Mouse (Mus musculus) C2C12 (cell line): ENCODE results near the gene Csf1. TPM values are rescaled to one million over a fixed set of nuclear protein-coding genes. Genes with fewer than 3 reads are reported as not detected.

Source experiments
- H3K27me3 ChIP-seq: one replicate; pipeline ENCODE4 v1.6.1; 2011; ENCODE audit not compliant: control insufficient read depth, insufficient read depth, insufficient read length
- H3K36me3 ChIP-seq: one replicate; pipeline ENCODE4 v1.6.1; 2011; ENCODE audit not compliant: control insufficient read depth, insufficient read depth
- H3K4me3 ChIP-seq: one replicate; pipeline ENCODE4 v1.5.1; 2011; ENCODE audit warnings: mild to moderate bottlenecking, control low read depth; ENCODE audit not compliant: poor library complexity, insufficient read depth, severe bottlenecking
- H3K79me2 ChIP-seq: one replicate; pipeline ENCODE4 v1.6.1; 2011; ENCODE audit not compliant: control insufficient read depth, insufficient read depth
- H3K79me3 ChIP-seq: one replicate; pipeline ENCODE4 v1.6.1; 2011; ENCODE audit warnings: low read depth, control low read depth
- H3ac ChIP-seq: one replicate; pipeline ENCODE3; 2011; ENCODE audit warnings: low read depth; ENCODE audit not compliant: control insufficient read depth, insufficient read length
- CEBPB ChIP-seq: IDR thresholded peaks from one replicate; pipeline ENCODE4 v1.6.1; 2011; ENCODE audit warnings: low read depth, mild to moderate bottlenecking, control low read depth, moderate library complexity
- CTCF ChIP-seq: IDR thresholded peaks from one replicate; pipeline ENCODE4 v1.5.1; 2011; ENCODE audit not compliant: control insufficient read depth, insufficient read depth, insufficient read length
- FOSL1 ChIP-seq: IDR thresholded peaks from one replicate; pipeline ENCODE4 v1.8.0; 2011; ENCODE audit warnings: mild to moderate bottlenecking, low read length; ENCODE audit not compliant: poor library complexity, insufficient read depth, severe bottlenecking
- MAX ChIP-seq: IDR thresholded peaks from one replicate; pipeline ENCODE4 v1.6.1; 2011; ENCODE audit warnings: mild to moderate bottlenecking, control low read depth
- MYOD1 ChIP-seq: IDR thresholded peaks from one replicate; pipeline ENCODE4 v1.6.1; 2011; ENCODE audit warnings: low read depth; ENCODE audit not compliant: control insufficient read depth, insufficient read length
- MYOG ChIP-seq: IDR thresholded peaks from one replicate; pipeline ENCODE4 v1.6.1; 2011; ENCODE audit not compliant: control insufficient read depth, insufficient read length; ENCODE audit errors: extremely low read depth
- USF1 ChIP-seq: IDR thresholded peaks from one replicate; pipeline ENCODE4 v1.6.1; 2011; ENCODE audit warnings: low read depth, mild to moderate bottlenecking, control low read depth, moderate library complexity
- polyA plus RNA-seq: library from polyadenylated mRNA; unstranded; fragments of >200 nt; fragmentation: generic; extraction: Trizol; gene quantifications from one replicate; pipeline ENCODE4 v1.2.1, GENCODE M21; 2012; ENCODE audit warnings: missing spikeins

Gene Csf1
- polyA plus RNA-seq, 1 experiment = 169 TPM

- H3K27me3 ChIP-seq = no peaks in the 10 kb centered on the region
- no peak for TF ChIP-seq CEBPB
- TF ChIP-seq MYOD1 = no peak
- no peak for TF ChIP-seq CTCF
- no peak for TF ChIP-seq FOSL1
- TF ChIP-seq MAX = no peak
- TF ChIP-seq USF1 = no peak
- no peak for TF ChIP-seq MYOG
- H3K36me3 ChIP-seq = peaks cover 100% of the 10 kb centered on the region
- no peak overlapping the region for H3K4me3 ChIP-seq
- peaks cover 74% of the 10 kb centered on the region for H3K79me3 ChIP-seq
- peaks cover 100% of the 10 kb centered on the region for H3K79me2 ChIP-seq
- H3ac ChIP-seq = no peak overlapping the region
These were observed 8.7 kb downstream of the Csf1 start for GRCm38 (mm10) chr3:107751607-107752006.

- peaks cover 68% of the 10 kb centered on the region for H3K79me3 ChIP-seq
- H3K27me3 ChIP-seq = no peaks in the 10 kb centered on the region
- TF ChIP-seq FOSL1 (no peak), USF1 (no peak), CTCF (no peak), CEBPB (no peak), MYOG (no peak), MAX (no peak), MYOD1 (no peak)
- peaks cover 100% of the 10 kb centered on the region for H3K36me3 ChIP-seq
- no peak overlapping the region for H3ac ChIP-seq
- H3K4me3 ChIP-seq = no peak overlapping the region
- H3K79me2 ChIP-seq = peaks cover 100% of the 10 kb centered on the region
These were observed 9.3 kb downstream of the Csf1 start for GRCm38 (mm10) chr3:107750775-107751540.

GRCm38 (mm10) chr3:107749446-107749845 is 10.8 kb downstream of the Csf1 start:
- Histone ChIP-seq H3K36me3 (peaks cover 100% of the 10 kb centered on the region), H3K4me3 (no peak overlapping the region)
- no peak for TF ChIP-seq FOSL1
- TF ChIP-seq MAX = no peak
- TF ChIP-seq MYOD1 = no peak
- no peak for TF ChIP-seq CEBPB
- no peak for TF ChIP-seq CTCF
- no peak for TF ChIP-seq MYOG
- no peak for TF ChIP-seq USF1

DNA sequence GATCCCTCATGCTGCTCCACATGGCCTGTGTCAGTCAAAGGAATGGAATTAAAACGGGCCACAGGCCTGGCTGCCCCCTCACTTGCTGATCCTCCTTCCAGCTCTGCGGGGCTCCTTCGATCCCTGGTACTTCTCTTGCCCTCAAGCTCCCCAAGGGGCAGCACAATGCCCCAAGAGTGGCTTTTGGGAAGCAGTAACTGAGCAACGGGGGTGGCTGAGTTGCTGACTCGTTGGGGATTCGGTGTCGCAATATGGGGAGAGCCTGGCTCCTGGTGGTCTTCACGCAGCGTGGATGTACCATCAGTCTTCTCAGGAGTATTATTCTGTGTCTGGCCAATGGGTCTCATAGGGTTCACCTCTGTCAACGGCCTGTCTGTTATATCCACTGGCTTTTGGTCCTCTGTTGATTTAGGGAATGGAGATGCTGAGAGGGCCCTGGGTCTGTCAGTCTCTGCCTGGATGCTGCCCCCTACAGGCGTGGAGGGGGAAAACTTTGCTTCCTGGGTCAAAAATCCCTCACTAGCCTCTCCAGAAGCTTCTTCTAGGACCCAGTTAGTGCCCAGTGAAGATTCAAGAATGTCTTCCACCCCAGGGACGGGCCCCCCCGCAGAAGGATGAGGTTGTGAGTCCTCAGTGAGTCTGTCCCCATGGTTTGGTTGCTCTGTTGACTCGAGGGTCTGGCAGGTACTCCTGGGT is 11.9 kb downstream of the Csf1 start:
- Histone ChIP-seq H3ac (no peak overlapping the region), H3K4me3 (no peak overlapping the region), H3K79me2 (peaks cover 97% of the 10 kb centered on the region), H3K36me3 (peaks cover 99% of the 10 kb centered on the region), H3K27me3 (no peaks in the 10 kb centered on the region), H3K79me3 (peaks cover 49% of the 10 kb centered on the region)
- TF ChIP-seq CEBPB = peak; percentile 62
- TF ChIP-seq MAX = no peak

More at GRCm38 (mm10) chr3:107749446-107749845, 10.8 kb downstream of the Csf1 start:
- H3ac ChIP-seq = no peak overlapping the region
- peaks cover 58% of the 10 kb centered on the region for H3K79me3 ChIP-seq
- H3K27me3 ChIP-seq = no peaks in the 10 kb centered on the region
- peaks cover 100% of the 10 kb centered on the region for H3K79me2 ChIP-seq

GRCm38 (mm10) chr3:107746026-107746425 is 14.2 kb downstream of the Csf1 start:
- TF ChIP-seq MAX = no peak
- no peak for TF ChIP-seq CEBPB
- TF ChIP-seq FOSL1 = no peak
- TF ChIP-seq MYOG = no peak
- no peak for TF ChIP-seq MYOD1
- no peak for TF ChIP-seq USF1
- no peak for TF ChIP-seq CTCF

DNA sequence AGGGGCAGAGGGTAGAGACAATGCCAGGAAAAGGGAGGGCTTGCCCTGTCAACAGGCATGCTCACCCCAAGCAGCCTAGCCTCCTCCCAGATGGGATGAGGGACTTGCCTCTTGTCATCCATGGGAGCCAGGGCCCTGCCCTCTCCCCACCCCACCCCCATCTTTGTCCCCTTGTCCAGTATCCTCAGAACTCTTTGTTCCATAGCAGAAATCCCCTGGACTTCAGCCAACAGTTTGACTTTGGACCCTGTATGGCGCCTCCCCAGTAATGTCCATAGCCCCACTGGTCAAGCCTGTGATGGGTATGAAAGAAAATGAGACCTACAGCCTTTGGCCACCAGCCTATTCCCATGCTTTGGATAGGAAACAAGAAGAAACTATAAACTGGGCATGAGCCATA is 16.6 kb downstream of the Csf1 start:
- Histone ChIP-seq H3K4me3 (no peak overlapping the region), H3K79me3 (peaks cover 14% of the 10 kb centered on the region), H3ac (no peak overlapping the region), H3K27me3 (no peaks in the 10 kb centered on the region), H3K36me3 (peaks cover 75% of the 10 kb centered on the region), H3K79me2 (peaks cover 60% of the 10 kb centered on the region)
- no peak for TF ChIP-seq CTCF
- TF ChIP-seq USF1 = no peak
- no peak for TF ChIP-seq MAX

More at GRCm38 (mm10) chr3:107746026-107746425, 14.2 kb downstream of the Csf1 start:
- H3K4me3 ChIP-seq = no peak overlapping the region
- H3K79me3 ChIP-seq = peaks cover 27% of the 10 kb centered on the region
- H3ac ChIP-seq = no peak overlapping the region
- H3K79me2 ChIP-seq = peaks cover 84% of the 10 kb centered on the region
- no peaks in the 10 kb centered on the region for H3K27me3 ChIP-seq
- H3K36me3 ChIP-seq = peaks cover 98% of the 10 kb centered on the region
